ENCODE assay signal across 7 mouse cellular contexts in genomic region chr10:81320550-81321347, GRCm38 (mm10). TPM values are rescaled to one million over a fixed set of nuclear protein-coding genes. Genes with fewer than 3 reads are reported as not detected.
DNase-seq lines count a peak whose midpoint lies in the region; ATAC-seq lines count a peak whose summit lies in the region.

Cactin (plus strand) TSS chr10:81321103.

- peak within 1 kb of the TSS; percentile 85 for H3K9ac ChIP-seq in embryonic facial prominence, embryonic 11.5 days (replicated peaks; ENCODE audit: low read length)
- peak within 1 kb of the TSS; percentile 92 for H3K9ac ChIP-seq in midbrain, embryonic 13.5 days (replicated peaks)

- peaks cover 6% of the 10 kb centered on the region for H3K4me1 ChIP-seq in embryonic facial prominence, embryonic 11.5 days (ENCODE audit: control insufficient read depth, insufficient read depth, low read length)
- H3K4me1 ChIP-seq in limb, embryonic 10.5 days = peaks cover 57% of the 10 kb centered on the region
- H3K4me1 ChIP-seq in midbrain, embryonic 13.5 days (replicated peaks) = peaks cover 36% of the 10 kb centered on the region

- ATAC-seq in embryonic facial prominence, embryonic 11.5 days (replicated peaks; ENCODE audit: insufficient number of reproducible peaks, low FRiP score, low TSS enrichment, low read depth) = peak; percentile 87
- ATAC-seq in granulocyte monocyte progenitor cell, adult 5-6 weeks (replicated peaks; ENCODE audit: poor library complexity, severe bottlenecking) = peak; percentile 72
- ATAC-seq in midbrain, embryonic 13.5 days = peak; percentile 93

- no peaks in the 10 kb centered on the region for H3K27me3 ChIP-seq in embryonic facial prominence, embryonic 11.5 days (ENCODE audit: control insufficient read depth, insufficient read depth, low read length)
- H3K27me3 ChIP-seq in limb, embryonic 10.5 days (ENCODE audit: low read depth, poor library complexity, severe bottlenecking) = no peaks in the 10 kb centered on the region
- H3K27me3 ChIP-seq in midbrain, embryonic 13.5 days = no peaks in the 10 kb centered on the region

- under 1% methylated on average over 68 of the region's 68 CpGs for WGBS in embryonic facial prominence, embryonic 11.5 days
- under 1% methylated on average over 68 of the region's 68 CpGs for WGBS in limb, embryonic 10.5 days
- under 1% methylated on average over 68 of the region's 68 CpGs for WGBS in midbrain, embryonic 13.5 days

- peaks cover 15% of the 10 kb centered on the region for H3K36me3 ChIP-seq in embryonic facial prominence, embryonic 11.5 days (replicated peaks; ENCODE audit: control insufficient read depth, insufficient read depth, low read depth, low read length)
- peaks cover 68% of the 10 kb centered on the region for H3K36me3 ChIP-seq in limb, embryonic 10.5 days
- H3K36me3 ChIP-seq in midbrain, embryonic 13.5 days = peaks cover 66% of the 10 kb centered on the region

- H3K27ac ChIP-seq in embryonic facial prominence, embryonic 11.5 days (replicated peaks; ENCODE audit: low read depth, low read length) = peak within 1 kb of the TSS; percentile 68
- peak within 1 kb of the TSS; percentile 95 for H3K27ac ChIP-seq in limb, embryonic 10.5 days
- H3K27ac ChIP-seq in midbrain, embryonic 13.5 days = peak within 1 kb of the TSS; percentile 90

- H3K4me3 ChIP-seq in embryonic facial prominence, embryonic 11.5 days (ENCODE audit: low read depth, low read length) = peak within 1 kb of the TSS; percentile 96
- peak within 1 kb of the TSS; percentile 95 for H3K4me3 ChIP-seq in limb, embryonic 10.5 days
- H3K4me3 ChIP-seq in midbrain, embryonic 13.5 days (replicated peaks) = peak within 1 kb of the TSS; percentile 96

- H3K4me2 ChIP-seq in embryonic facial prominence, embryonic 11.5 days (ENCODE audit: low read depth, low read length) = peak within 1 kb of the TSS; percentile 81
- peak within 1 kb of the TSS; percentile 87 for H3K4me2 ChIP-seq in midbrain, embryonic 13.5 days (replicated peaks)

- H3K9me3 ChIP-seq in embryonic facial prominence, embryonic 11.5 days (replicated peaks; ENCODE audit: control insufficient read depth, low read length) = no peaks in the 10 kb centered on the region
- no peaks in the 10 kb centered on the region for H3K9me3 ChIP-seq in limb, embryonic 10.5 days (replicated peaks)
- H3K9me3 ChIP-seq in midbrain, embryonic 13.5 days = no peaks in the 10 kb centered on the region

- peak; percentile 100 for DNase-seq in adrenal gland, postnatal 14 days
- DNase-seq in embryonic facial prominence, embryonic 11.5 days (ENCODE audit: low spot score) = peak; percentile 100
- DNase-seq in kidney, adult 11 months = peak; percentile 100
- DNase-seq in limb, embryonic 10.5 days (ENCODE audit: low spot score) = peak; percentile 97
- DNase-seq in spleen, adult 12 weeks (ENCODE audit: low spot score) = peak; percentile 98

RNA-seq across cellular contexts. Expression of gene Cactin, which starts in this region (rescaled TPM):
- total RNA-seq in adrenal gland, postnatal 14 days (2021) = 33.1 and 40.7 TPM in 2 replicates
- 30.1 and 30.5 TPM in 2 replicates for polyA plus RNA-seq in embryonic facial prominence, embryonic 11.5 days (2014; fragmentation: Nextera tagmentation; extraction: Ambion mirVana)
- total RNA-seq in granulocyte monocyte progenitor cell, adult 5-6 weeks (2014; fragmentation: Nextera tagmentation) = 16.2 and 16.3 TPM in 2 replicates
- 19.4 and 26.5 TPM in 2 replicates for total RNA-seq in granulocyte monocyte progenitor cell, adult 5-6 weeks (2017)
- 62.5 and 67.7 TPM in 2 replicates for polyA plus RNA-seq in limb, embryonic 10.5 days (2016; fragmentation: Nextera tagmentation; extraction: Ambion mirVana)
- 35.5 and 35.8 TPM in 2 replicates for polyA plus RNA-seq in midbrain, embryonic 13.5 days (2015; fragmentation: Nextera tagmentation; extraction: Ambion mirVana)

Comparison
In these comparisons a context has a peak if more than half of its experiments do, and no peak if none do; other contexts are left out.
1. Peak in every context shown above with its lines: DNase-seq, ATAC-seq, H3K4me3 ChIP-seq and H3K27ac ChIP-seq.